Mouse (Mus musculus): ENCODE data around the gene Ccdc117. TPM values are rescaled to one million over a fixed set of nuclear protein-coding genes. Genes with fewer than 3 reads are reported as not detected.
"Not testable (repeated sequence)": the region's sequence is repeated elsewhere in the genome, so short reads cannot be mapped to it uniquely, and the experiment has no call there.

Ccdc117 gene
- polyA plus RNA-seq, 1 experiment from 2014 or later = 15.5 TPM

DNA sequence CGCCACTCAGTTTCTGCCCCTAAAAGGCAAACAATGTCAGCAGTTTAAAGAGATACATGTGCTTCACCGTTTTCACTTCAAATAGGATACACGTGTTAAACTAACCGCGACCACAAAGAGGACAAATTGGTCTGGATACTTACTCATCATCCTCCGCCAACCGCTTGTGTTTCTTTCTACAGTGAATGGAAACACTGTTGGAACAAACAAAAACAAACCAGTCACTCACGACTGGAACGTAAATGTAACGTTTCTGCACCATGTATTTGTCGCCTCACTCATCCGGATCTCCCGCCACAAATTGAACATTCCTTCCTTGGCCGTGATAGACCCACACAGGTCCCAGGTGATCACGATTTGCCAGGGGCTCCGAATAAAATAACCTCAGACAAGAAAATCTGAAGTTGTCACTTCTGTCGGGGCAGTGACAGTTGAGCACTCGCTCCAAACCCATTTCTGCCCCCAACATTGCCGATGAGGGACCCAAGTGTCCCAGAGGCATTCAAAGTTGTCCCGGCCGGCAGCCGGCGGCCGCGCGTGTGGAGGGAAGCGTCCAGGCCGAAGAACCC lies 673 bp downstream of the Ccdc117 start:
- H3K27me3 ChIP-seq (ENCODE audit: insufficient read depth, low read length) = no peaks in the 10 kb centered on the region
- H3K27ac ChIP-seq = peak overlapping the region; percentile 88
- H3K4me3 ChIP-seq (replicated peaks; ENCODE audit: low read depth, low read length) = peak overlapping the region; percentile 80
- no peaks in the 10 kb centered on the region for H3K36me3 ChIP-seq (ENCODE audit: insufficient read depth, low read length)
- H3K4me1 ChIP-seq (replicated peaks; ENCODE audit: insufficient read depth, low read length) = peaks cover 10% of the 10 kb centered on the region; the same call in 1 of the 2 replicates
- TF ChIP-seq CTCF (IDR thresholded peaks at IDR 0.05; ENCODE audit: low read depth) = no peak
- peak overlapping the region; percentile 94 for H3K9ac ChIP-seq (ENCODE audit: low read depth, low read length)
- H3K9me3 ChIP-seq (replicated peaks; ENCODE audit: low read length) = no peaks in the 10 kb centered on the region
- under 1% methylated on average over 28 of the region's 28 CpGs for WGBS
- DNase-seq (ENCODE audit: low spot score) (peak; percentile 37), ATAC-seq (replicated peaks; ENCODE audit: low FRiP score, low read depth) (no peak; the same call in 1 of the 2 replicates)
- peak overlapping the region; percentile 80 for H3K4me2 ChIP-seq (ENCODE audit: low read length)

GRCm38 (mm10) chr11:5540331-5540730 lies 1.7 kb downstream of the Ccdc117 start:
- DNase-seq (ENCODE audit: low spot score) = no peak
- ATAC-seq (replicated peaks; ENCODE audit: low FRiP score, low read depth) = no peak
- H3K4me3 ChIP-seq (replicated peaks; ENCODE audit: low read depth, low read length) = peak overlapping the region; percentile 80
- no peak for TF ChIP-seq CTCF (IDR thresholded peaks at IDR 0.05; ENCODE audit: low read depth)
- 0 out of 2 replicates have a peak overlapping the region, but pooled peaks have one; percentile 94 for H3K9ac ChIP-seq (ENCODE audit: low read depth, low read length)
- peak overlapping the region; percentile 80; the same call in 1 of the 2 replicates for H3K4me2 ChIP-seq (ENCODE audit: low read length)
- 34% methylated on average over 4 of the region's 4 CpGs for WGBS
- H3K27ac ChIP-seq = no peak overlapping the region
- H3K4me1 ChIP-seq (replicated peaks; ENCODE audit: insufficient read depth, low read length) = peaks cover 10% of the 10 kb centered on the region; the same call in 1 of the 2 replicates
- H3K36me3 ChIP-seq (ENCODE audit: insufficient read depth, low read length) = no peaks in the 10 kb centered on the region
- no peaks in the 10 kb centered on the region for H3K27me3 ChIP-seq (ENCODE audit: insufficient read depth, low read length)
- no peaks in the 10 kb centered on the region for H3K9me3 ChIP-seq (replicated peaks; ENCODE audit: low read length)

- H3K4me2 ChIP-seq (ENCODE audit: low read length); H3K27me3 ChIP-seq (ENCODE audit: insufficient read depth, low read length); ATAC-seq (replicated peaks; ENCODE audit: low FRiP score, low read depth); H3K27ac ChIP-seq; H3K4me1 ChIP-seq (replicated peaks; ENCODE audit: insufficient read depth, low read length); DNase-seq (ENCODE audit: low spot score); H3K9me3 ChIP-seq (replicated peaks; ENCODE audit: low read length); H3K9ac ChIP-seq (ENCODE audit: low read depth, low read length); H3K4me3 ChIP-seq (replicated peaks; ENCODE audit: low read depth, low read length): not testable (repeated sequence)
- 79% methylated on average over 4 of the region's 4 CpGs for WGBS
- H3K36me3 ChIP-seq (ENCODE audit: insufficient read depth, low read length) = peaks cover 23% of the 10 kb centered on the region
These were observed 4.5 kb downstream of the Ccdc117 start for GRCm38 (mm10) chr11:5537454-5537853.

DNA sequence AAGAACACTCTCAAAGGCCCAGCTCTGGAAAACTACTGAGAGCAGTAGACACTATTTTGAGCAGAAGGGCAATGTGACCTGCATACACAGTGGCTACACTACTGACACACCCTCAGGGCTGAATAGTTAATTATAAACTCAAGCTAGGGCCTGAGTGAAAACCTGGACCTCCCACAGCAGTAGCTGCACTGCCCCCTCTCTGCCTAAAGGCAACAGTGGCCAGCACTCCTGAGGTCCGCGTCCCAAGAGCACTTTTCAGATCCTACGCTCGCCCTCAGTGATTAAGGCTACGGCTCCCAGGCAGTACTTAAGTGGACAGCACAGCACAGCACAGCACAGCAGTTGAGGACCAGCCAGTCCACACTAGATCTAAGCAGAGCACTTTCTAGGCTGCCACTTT lies 8.9 kb downstream of the Ccdc117 start:
- Histone ChIP-seq H3K27ac (peak overlapping the region; percentile 31; the same call in 1 of the 2 replicates), H3K4me1 (replicated peaks; ENCODE audit: insufficient read depth, low read length) (no peaks in the 10 kb centered on the region), H3K4me2 (ENCODE audit: low read length) (no peak overlapping the region), H3K9ac (ENCODE audit: low read depth, low read length) (no peak overlapping the region), H3K36me3 (ENCODE audit: insufficient read depth, low read length) (peaks cover 42% of the 10 kb centered on the region), H3K4me3 (replicated peaks; ENCODE audit: low read depth, low read length) (no peak overlapping the region), H3K27me3 (ENCODE audit: insufficient read depth, low read length) (no peaks in the 10 kb centered on the region), H3K9me3 (replicated peaks; ENCODE audit: low read length) (no peaks in the 10 kb centered on the region)
- TF ChIP-seq CTCF (IDR thresholded peaks at IDR 0.05; ENCODE audit: low read depth) = peak; percentile 64
- DNase-seq (ENCODE audit: low spot score) = peak; percentile 47
- ATAC-seq (replicated peaks; ENCODE audit: low FRiP score, low read depth) = peak; percentile 86
- WGBS = 74% methylated on average over 5 of the region's 5 CpGs

GRCm38 (mm10) chr11:5530717-5531116 lies 11.3 kb downstream of the Ccdc117 start:
- 48% methylated on average over 6 of the region's 6 CpGs for WGBS
- H3K27me3 ChIP-seq (ENCODE audit: insufficient read depth, low read length) = no peaks in the 10 kb centered on the region
- H3K4me3 ChIP-seq (replicated peaks; ENCODE audit: low read depth, low read length) = no peak overlapping the region
- peaks cover 49% of the 10 kb centered on the region for H3K36me3 ChIP-seq (ENCODE audit: insufficient read depth, low read length)
- H3K9ac ChIP-seq (ENCODE audit: low read depth, low read length) = no peak overlapping the region
- no peaks in the 10 kb centered on the region for H3K4me1 ChIP-seq (replicated peaks; ENCODE audit: insufficient read depth, low read length)
- ATAC-seq (replicated peaks; ENCODE audit: low FRiP score, low read depth) (no peak), DNase-seq (ENCODE audit: low spot score) (no peak)
- H3K9me3 ChIP-seq (replicated peaks; ENCODE audit: low read length) = no peaks in the 10 kb centered on the region
- no peak overlapping the region for H3K4me2 ChIP-seq (ENCODE audit: low read length)
- TF ChIP-seq CTCF (IDR thresholded peaks at IDR 0.05; ENCODE audit: low read depth) = no peak
- 0 out of 2 replicates have a peak overlapping the region, but pooled peaks have one; percentile 19 for H3K27ac ChIP-seq

DNA sequence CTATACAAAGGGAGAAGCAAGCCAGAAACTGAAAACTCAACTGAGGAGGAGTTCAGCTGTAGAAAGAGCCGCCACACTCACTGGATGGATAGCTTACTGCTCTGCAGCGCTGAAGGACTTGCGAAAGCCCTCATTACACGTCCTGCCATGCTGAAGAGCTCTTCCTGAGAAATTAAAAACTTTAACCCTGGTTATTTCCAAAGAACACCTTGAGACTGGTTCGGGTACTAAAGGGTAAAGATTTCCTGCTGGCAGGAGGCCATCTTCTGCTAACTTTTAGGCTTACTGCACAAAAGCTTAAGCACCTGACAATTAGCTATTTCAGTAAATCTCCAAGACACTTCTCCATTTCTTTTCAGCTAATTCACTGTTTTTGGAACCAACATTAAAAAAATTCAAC lies 11.8 kb downstream of the Ccdc117 start:
- ATAC-seq (replicated peaks; ENCODE audit: low FRiP score, low read depth) (no peak), DNase-seq (ENCODE audit: low spot score) (no peak)
- WGBS = 71% methylated on average over 5 of the region's 5 CpGs
- H3K27ac ChIP-seq = peak overlapping the region; percentile 62
- no peak overlapping the region for H3K9ac ChIP-seq (ENCODE audit: low read depth, low read length)
- no peaks in the 10 kb centered on the region for H3K9me3 ChIP-seq (replicated peaks; ENCODE audit: low read length)
- H3K36me3 ChIP-seq (ENCODE audit: insufficient read depth, low read length) = peaks cover 52% of the 10 kb centered on the region
- H3K27me3 ChIP-seq (ENCODE audit: insufficient read depth, low read length) = no peaks in the 10 kb centered on the region
- H3K4me1 ChIP-seq (replicated peaks; ENCODE audit: insufficient read depth, low read length) = no peaks in the 10 kb centered on the region
- H3K4me2 ChIP-seq (ENCODE audit: low read length) = no peak overlapping the region
- no peak for TF ChIP-seq CTCF (IDR thresholded peaks at IDR 0.05; ENCODE audit: low read depth)
- H3K4me3 ChIP-seq (replicated peaks; ENCODE audit: low read depth, low read length) = no peak overlapping the region
